Mouse (Mus musculus) spleen, postnatal 4 days (tissue): ENCODE data around the gene Slc11a2.
"Not testable (repeated sequence)": the region's sequence is repeated elsewhere in the genome, so short reads cannot be mapped to it uniquely, and the experiment has no call there.

Source experiments
- DNase-seq, 2 experiments: peaks; one replicate each; pipeline ENCODE4 v3.0.0; 2022; ENCODE audit warnings: low spot score in 2 of 2

The Slc11a2 gene

GRCm38 (mm10) chr15:100436112-100436511 lies 11.2 kb upstream of the Slc11a2 start:
- no peak for DNase-seq

GRCm38 (mm10) chr15:100433234-100433633 lies 8.4 kb upstream of the Slc11a2 start:
- no peak for DNase-seq

GRCm38 (mm10) chr15:100429959-100430565 lies 5.2 kb upstream of the Slc11a2 start:
- DNase-seq, result no peak

GRCm38 (mm10) chr15:100428296-100428905 lies 3.5 kb upstream of the Slc11a2 start:
- no peak for DNase-seq

GRCm38 (mm10) chr15:100423916-100424315 lies 956 bp downstream of the Slc11a2 start:
- DNase-seq, result peak; percentile 38 to 72

- peak; percentile 97 to 98 for DNase-seq
Observed at GRCm38 (mm10) chr15:100422899-100423860, 1.7 kb downstream of the Slc11a2 start.

- DNase-seq, result peak in 1 of 2 experiments; percentile 44
Observed at GRCm38 (mm10) chr15:100422476-100422875, 2.4 kb downstream of the Slc11a2 start.

GRCm38 (mm10) chr15:100421758-100422197 lies 3.1 kb downstream of the Slc11a2 start, which contains the start of gene Gm5475:
Gene Gm5475 (plus strand): TSS chr15:100422147.
- not testable (repeated sequence) for DNase-seq

- DNase-seq, result no peak
Observed at GRCm38 (mm10) chr15:100421059-100421757, 3.7 kb downstream of the Slc11a2 start.

GRCm38 (mm10) chr15:100419901-100420745 lies 4.7 kb downstream of the Slc11a2 start:
- peak in 1 of 2 experiments; percentile 46 for DNase-seq

- DNase-seq, result peak in 1 of 2 experiments; percentile 67
Observed at GRCm38 (mm10) chr15:100419311-100419710, 5.6 kb downstream of the Slc11a2 start.

GRCm38 (mm10) chr15:100417854-100418450 lies 6.9 kb downstream of the Slc11a2 start:
- DNase-seq, result no peak

- no peak for DNase-seq
Observed at GRCm38 (mm10) chr15:100415684-100416083, 9.2 kb downstream of the Slc11a2 start.

GRCm38 (mm10) chr15:100414942-100415341 lies 9.9 kb downstream of the Slc11a2 start:
- DNase-seq, result no peak

- no peak for DNase-seq
Observed at GRCm38 (mm10) chr15:100414011-100414410, 10.9 kb downstream of the Slc11a2 start.

GRCm38 (mm10) chr15:100413306-100413705 lies 11.6 kb downstream of the Slc11a2 start:
- no peak for DNase-seq

GRCm38 (mm10) chr15:100411731-100412130 lies 13.1 kb downstream of the Slc11a2 start:
- DNase-seq, result no peak

GRCm38 (mm10) chr15:100410918-100411672 lies 13.8 kb downstream of the Slc11a2 start:
- DNase-seq, result peak; percentile 84 to 85

- no peak for DNase-seq
Observed at GRCm38 (mm10) chr15:100406088-100406487, 18.8 kb downstream of the Slc11a2 start.
